Mouse (Mus musculus) lung, postnatal 0 days (tissue): Measurements from ENCODE around the gene Hlx. TPM values are rescaled to one million over a fixed set of nuclear protein-coding genes. Genes with fewer than 3 reads are reported as not detected.

Experiments
- ATAC-seq: fragments of 200-750 bp; cut with Nextera tagmentation; 2 replicates; pipeline ENCODE4 v1.8.0; 2017; ENCODE audit warnings: moderate library complexity
- DNase-seq: peaks from one replicate; pipeline ENCODE4 v3.0.0-alpha.2; 2016; ENCODE audit warnings: low spot score
- H3K27ac ChIP-seq: fragments of 300-500 bp; sonication (generic); 2 replicates; pipeline ENCODE4 v1.5.1; 2014; ENCODE audit warnings: antibody characterized with exemption, mild to moderate bottlenecking, low read length, mixed read lengths
- H3K27me3 ChIP-seq: fragments of 300-500 bp; sonication (generic); replicated peaks from 2 replicates; pipeline ENCODE4 v1.6.1; 2014; ENCODE audit warnings: low read length, mixed read lengths; ENCODE audit not compliant: insufficient read depth
- H3K36me3 ChIP-seq: fragments of 300-500 bp; sonication (generic); 2 replicates; pipeline ENCODE4 v1.6.1; 2014; ENCODE audit warnings: low read length, mixed read lengths; ENCODE audit not compliant: insufficient read depth
- H3K4me1 ChIP-seq: fragments of 300-500 bp; sonication (generic); 2 replicates; pipeline ENCODE4 v1.6.1; 2014; ENCODE audit warnings: antibody characterized with exemption, low read depth, low read length, mixed read lengths; ENCODE audit not compliant: insufficient read depth
- H3K4me2 ChIP-seq: fragments of 300-500 bp; sonication (generic); replicated peaks from 2 replicates; pipeline ENCODE4 v1.6.1; 2014; ENCODE audit warnings: low read depth, mild to moderate bottlenecking, low read length, moderate library complexity, mixed read lengths
- H3K4me3 ChIP-seq: fragments of 300-500 bp; sonication (generic); 2 replicates; pipeline ENCODE4 v1.5.1; 2014; ENCODE audit warnings: low read depth, low read length
- H3K9ac ChIP-seq: fragments of 300-500 bp; sonication (generic); replicated peaks from 2 replicates; pipeline ENCODE4 v1.6.1; 2014; ENCODE audit warnings: low read depth, mild to moderate bottlenecking
- H3K9me3 ChIP-seq: fragments of 300-500 bp; sonication (generic); 2 replicates; pipeline ENCODE4 v1.6.1; 2016; ENCODE audit warnings: low read length, mixed read lengths
- CTCF ChIP-seq: IDR thresholded peaks from 2 replicates; pipeline ENCODE4 v1.5.1; 2016; ENCODE audit warnings: antibody characterized with exemption, mild to moderate bottlenecking
- EP300 ChIP-seq: IDR thresholded peaks from 2 replicates; pipeline ENCODE4 v1.6.1; 2016; ENCODE audit warnings: antibody characterized with exemption, mild to moderate bottlenecking, control low read depth
- WGBS: fragments of 180-500 bp; shearing (Covaris S2); extraction: QIAGEN DNeasy Blood & Tissue Kit; methylation state at CpG from one replicate; pipeline ENCODE4 v1.1.7; 2014; 5-methylcytosine and 5-hydroxymethylcytosine counted together
- polyA plus RNA-seq: library from polyadenylated mRNA; unstranded; fragments of >200 nt; fragmentation: Nextera tagmentation; extraction: Ambion mirVana; gene quantifications from 2 replicates; pipeline ENCODE4 v1.2.1, GENCODE M21; 2015

Hlx gene
- polyA plus RNA-seq, 1 experiment from 2014 or later = 34.2 TPM

- H3K9ac ChIP-seq = no peak overlapping the region
- H3K4me2 ChIP-seq = no peak overlapping the region
- WGBS = 72% methylated on average over 4 of the region's 4 CpGs
- ATAC-seq = no peak
- H3K27ac ChIP-seq = no peak overlapping the region
- no peak for DNase-seq
- TF ChIP-seq CTCF (no peak), EP300 (no peak)
- H3K36me3 ChIP-seq = no peaks in the 10 kb centered on the region
- no peaks in the 10 kb centered on the region for H3K27me3 ChIP-seq
- H3K4me1 ChIP-seq = no peaks in the 10 kb centered on the region
- H3K9me3 ChIP-seq = no peaks in the 10 kb centered on the region
- H3K4me3 ChIP-seq = no peak overlapping the region
Observed at GRCm38 (mm10) chr1:184707532-184708248, 24.7 kb downstream of the Hlx start.

GRCm38 (mm10) chr1:184704901-184705300, 27.5 kb downstream of the Hlx start:
- Histone ChIP-seq H3K27ac (no peak overlapping the region), H3K4me1 (no peaks in the 10 kb centered on the region), H3K9me3 (no peaks in the 10 kb centered on the region), H3K4me3 (no peak overlapping the region), H3K27me3 (no peaks in the 10 kb centered on the region), H3K36me3 (no peaks in the 10 kb centered on the region), H3K4me2 (no peak overlapping the region), H3K9ac (no peak overlapping the region)
- WGBS = 52% methylated on average over 3 of the region's 3 CpGs
- ATAC-seq (no peak), DNase-seq (no peak)
- TF ChIP-seq EP300 = no peak
- no peak for TF ChIP-seq CTCF

- no peak for DNase-seq
- H3K9ac ChIP-seq = no peak overlapping the region
- no peaks in the 10 kb centered on the region for H3K9me3 ChIP-seq
- TF ChIP-seq CTCF = peak; percentile 51
- no peak for TF ChIP-seq EP300
- no peaks in the 10 kb centered on the region for H3K4me1 ChIP-seq
- no peak overlapping the region for H3K4me2 ChIP-seq
- H3K36me3 ChIP-seq = no peaks in the 10 kb centered on the region
- H3K27me3 ChIP-seq = no peaks in the 10 kb centered on the region
- no peak overlapping the region for H3K4me3 ChIP-seq
- no peak for ATAC-seq
- no peak overlapping the region for H3K27ac ChIP-seq
- 84% methylated on average over 1 of the region's 1 CpGs for WGBS
Observed at GRCm38 (mm10) chr1:184699295-184699694, 33.1 kb downstream of the Hlx start.

- H3K4me1 ChIP-seq = no peaks in the 10 kb centered on the region
- no peak overlapping the region for H3K27ac ChIP-seq
- TF ChIP-seq EP300 = no peak
- no peak for TF ChIP-seq CTCF
- DNase-seq = no peak
- H3K27me3 ChIP-seq = no peaks in the 10 kb centered on the region
- H3K4me2 ChIP-seq = no peak overlapping the region
- H3K9me3 ChIP-seq = no peaks in the 10 kb centered on the region
- H3K4me3 ChIP-seq = no peak overlapping the region
- ATAC-seq = no peak
- WGBS = 61% methylated on average over 2 of the region's 2 CpGs
- H3K36me3 ChIP-seq = no peaks in the 10 kb centered on the region
- no peak overlapping the region for H3K9ac ChIP-seq
Observed at GRCm38 (mm10) chr1:184695451-184695850, 37.0 kb downstream of the Hlx start.

- no peak overlapping the region for H3K4me3 ChIP-seq
- no peak overlapping the region for H3K9ac ChIP-seq
- H3K9me3 ChIP-seq = no peaks in the 10 kb centered on the region
- no peaks in the 10 kb centered on the region for H3K27me3 ChIP-seq
- no peak overlapping the region for H3K4me2 ChIP-seq
- DNase-seq = no peak
- TF ChIP-seq EP300 = no peak
- no peak for TF ChIP-seq CTCF
- no peak for ATAC-seq
- 45% methylated on average over 10 of the region's 10 CpGs for WGBS
- no peak overlapping the region for H3K27ac ChIP-seq
- no peaks in the 10 kb centered on the region for H3K36me3 ChIP-seq
- H3K4me1 ChIP-seq = no peaks in the 10 kb centered on the region; the same call in 1 of the 2 replicates
Observed at GRCm38 (mm10) chr1:184692204-184692904, 40.1 kb downstream of the Hlx start.

DNA sequence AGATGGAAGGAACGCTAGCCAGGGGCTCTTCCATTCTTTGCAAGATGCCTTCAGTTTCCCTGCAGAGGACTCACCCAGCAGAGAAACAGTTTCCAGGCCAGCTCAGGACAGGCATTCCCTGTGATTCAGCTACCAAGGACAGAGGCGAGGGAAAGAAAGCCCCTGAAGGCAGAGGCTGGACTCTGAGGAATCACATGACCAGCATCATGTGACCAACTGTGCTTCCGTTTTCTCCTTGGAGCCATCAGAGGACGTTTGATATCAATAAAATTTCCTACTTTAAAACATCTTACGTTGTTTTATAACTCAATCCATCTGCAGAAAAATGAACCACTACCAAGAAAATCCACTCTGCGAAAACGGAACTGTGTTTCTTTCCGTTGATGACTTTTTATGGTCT, 41.2 kb downstream of the Hlx start:
- no peak overlapping the region for H3K4me3 ChIP-seq
- no peaks in the 10 kb centered on the region for H3K36me3 ChIP-seq
- DNase-seq (no peak), ATAC-seq (no peak)
- H3K27me3 ChIP-seq = no peaks in the 10 kb centered on the region
- WGBS = 88% methylated on average over 8 of the region's 8 CpGs
- no peak overlapping the region for H3K9ac ChIP-seq
- no peaks in the 10 kb centered on the region for H3K9me3 ChIP-seq
- TF ChIP-seq CTCF (no peak), EP300 (no peak)
- no peak overlapping the region for H3K27ac ChIP-seq
- no peak overlapping the region for H3K4me2 ChIP-seq
- H3K4me1 ChIP-seq = no peaks in the 10 kb centered on the region; the same call in 1 of the 2 replicates
